Mouse (Mus musculus): ENCODE results near the gene Afap1l2.

GRCm38 (mm10) chr19:56945621-56946020, 62.4 kb downstream of the Afap1l2 start:
- TF ChIP-seq CTCF (IDR thresholded peaks at IDR 0.05) (no peak), EP300 (IDR thresholded peaks at IDR 0.05) (no peak)

All from lung, postnatal 0 days (tissue).